In genomic region chr5:31136730-31137424, GRCm38 (mm10) we compare ENCODE assay signal across 10 mouse cellular contexts. TPM values are rescaled to one million over a fixed set of nuclear protein-coding genes. Genes with fewer than 3 reads are reported as not detected.
DNase-seq lines count a peak whose midpoint lies in the region; ATAC-seq lines count a peak whose summit lies in the region.
"Had no signal": no experiment of that assay in that cellular context is flagged by ENCODE, and none has a peak within 500 bp of the region (broad histone marks: within the 10 kb centered on the region; RNA-seq: fewer than 3 reads in every experiment).

No protein-coding gene starts in this region.

- peak; percentile 11 for DNase-seq in retina, embryonic 14.5 days (ENCODE audit: low spot score)
- DNase-seq in retina, postnatal 1 day: no peak
- DNase-seq in limb, embryonic 10.5 days (ENCODE audit: low spot score): peak; percentile 51
- no peak for DNase-seq in urinary bladder, postnatal 25 days (ENCODE audit: low spot score)
- DNase-seq: thymus, postnatal 14 days had no signal

- no peak overlapping the region for H3K4me3 ChIP-seq in embryonic facial prominence, embryonic 15.5 days (replicated peaks)
- peak overlapping the region; percentile 34 for H3K4me3 ChIP-seq in limb, embryonic 10.5 days
- H3K4me3 ChIP-seq in neural tube, embryonic 15.5 days (replicated peaks): peak overlapping the region; percentile 36
- H3K4me3 ChIP-seq: intestine, embryonic 15.5 days had no signal

- no peaks in the 10 kb centered on the region for H3K9me3 ChIP-seq in embryonic facial prominence, embryonic 15.5 days (replicated peaks)
- no peaks in the 10 kb centered on the region for H3K9me3 ChIP-seq in limb, embryonic 10.5 days (replicated peaks)
- no peaks in the 10 kb centered on the region for H3K9me3 ChIP-seq in neural tube, embryonic 15.5 days (replicated peaks)
- H3K9me3 ChIP-seq: intestine, embryonic 15.5 days had no signal

- peaks cover 62% of the 10 kb centered on the region for H3K27me3 ChIP-seq in embryonic facial prominence, embryonic 15.5 days
- peaks cover 77% of the 10 kb centered on the region for H3K27me3 ChIP-seq in limb, embryonic 10.5 days (ENCODE audit: low read depth, poor library complexity, severe bottlenecking)
- peaks cover 67% of the 10 kb centered on the region for H3K27me3 ChIP-seq in neural tube, embryonic 15.5 days (replicated peaks)

- H3K27ac ChIP-seq in embryonic facial prominence, embryonic 15.5 days (replicated peaks): no peak overlapping the region
- no peak overlapping the region for H3K27ac ChIP-seq in limb, embryonic 10.5 days
- no peak overlapping the region for H3K27ac ChIP-seq in neural tube, embryonic 15.5 days (replicated peaks)
- H3K27ac ChIP-seq: intestine, embryonic 15.5 days; macrophage had no signal

- 0 out of 2 replicates have a peak, but pooled peaks have one; percentile 11 for ATAC-seq in embryonic facial prominence, embryonic 15.5 days (ENCODE audit: insufficient number of reproducible peaks, low FRiP score, low TSS enrichment, low read depth)
- no peak for ATAC-seq in neural tube, embryonic 15.5 days (ENCODE audit: low FRiP score)
- ATAC-seq in cerebellum, adult (ENCODE audit: insufficient number of reproducible peaks, low FRiP score, low TSS enrichment): no peak
- ATAC-seq: intestine, embryonic 15.5 days had no signal

- 1% methylated on average over 32 of the region's 33 CpGs for WGBS in embryonic facial prominence, embryonic 15.5 days
- WGBS in limb, embryonic 10.5 days: under 1% methylated on average over 33 of the region's 33 CpGs
- WGBS in neural tube, embryonic 15.5 days: under 1% methylated on average over 33 of the region's 33 CpGs

- no peak overlapping the region for H3K9ac ChIP-seq in embryonic facial prominence, embryonic 15.5 days
- no peak overlapping the region for H3K9ac ChIP-seq in neural tube, embryonic 15.5 days (replicated peaks)
- H3K9ac ChIP-seq: intestine, embryonic 15.5 days had no signal

- H3K36me3 ChIP-seq in embryonic facial prominence, embryonic 15.5 days: peaks cover 7% of the 10 kb centered on the region; the same call in 1 of the 2 replicates
- H3K36me3 ChIP-seq in limb, embryonic 10.5 days: peaks cover 7% of the 10 kb centered on the region
- H3K36me3 ChIP-seq in neural tube, embryonic 15.5 days: peaks cover 7% of the 10 kb centered on the region; the same call in 1 of the 2 replicates
- H3K36me3 ChIP-seq: intestine, embryonic 15.5 days had no signal

- peaks cover 19% of the 10 kb centered on the region for H3K4me1 ChIP-seq in embryonic facial prominence, embryonic 15.5 days
- H3K4me1 ChIP-seq in limb, embryonic 10.5 days: peaks cover 25% of the 10 kb centered on the region
- H3K4me1 ChIP-seq in neural tube, embryonic 15.5 days: peaks cover 27% of the 10 kb centered on the region

- H3K4me2 ChIP-seq in embryonic facial prominence, embryonic 15.5 days (replicated peaks): no peak overlapping the region
- H3K4me2 ChIP-seq in neural tube, embryonic 15.5 days: peak overlapping the region; percentile 63

RNA-seq across cellular contexts. Expression of gene Ucn, which starts 1.8 kb away (rescaled TPM):
- polyA plus RNA-seq in embryonic facial prominence, embryonic 15.5 days (2015; fragmentation: Nextera tagmentation; extraction: Ambion mirVana): not detected in 2 replicates
- polyA plus RNA-seq in limb, embryonic 10.5 days (2016; fragmentation: Nextera tagmentation; extraction: Ambion mirVana): not detected in 2 replicates
- polyA plus RNA-seq in neural tube, embryonic 15.5 days (2015; fragmentation: Nextera tagmentation; extraction: Ambion mirVana): 0.41 TPM in 1 of 2 replicates, not detected in the other
- polyA plus RNA-seq: intestine, embryonic 15.5 days; macrophage had no signal

RNA-seq across cellular contexts. Expression of gene Mpv17, which starts 17.2 kb away (rescaled TPM):
- polyA plus RNA-seq in embryonic facial prominence, embryonic 15.5 days (2015; fragmentation: Nextera tagmentation; extraction: Ambion mirVana): 67.3 and 73.4 TPM in 2 replicates
- 54.2 and 66.0 TPM in 2 replicates for polyA plus RNA-seq in limb, embryonic 10.5 days (2016; fragmentation: Nextera tagmentation; extraction: Ambion mirVana)
- polyA plus RNA-seq in neural tube, embryonic 15.5 days (2015; fragmentation: Nextera tagmentation; extraction: Ambion mirVana): 57.4 and 58.0 TPM in 2 replicates

RNA-seq across cellular contexts. Expression of gene Trim54, which starts 20.4 kb away (rescaled TPM):
- polyA plus RNA-seq in embryonic facial prominence, embryonic 15.5 days (2015; fragmentation: Nextera tagmentation; extraction: Ambion mirVana): 10.2 and 13.7 TPM in 2 replicates
- 0.23 TPM in 1 of 2 replicates, not detected in the other for polyA plus RNA-seq in limb, embryonic 10.5 days (2016; fragmentation: Nextera tagmentation; extraction: Ambion mirVana)
- 0.33 and 1.5 TPM in 2 replicates for polyA plus RNA-seq in neural tube, embryonic 15.5 days (2015; fragmentation: Nextera tagmentation; extraction: Ambion mirVana)
- polyA plus RNA-seq: intestine, embryonic 15.5 days; macrophage had no signal

RNA-seq across cellular contexts. Expression of gene Slc30a3, which starts 28.8 kb away (rescaled TPM):
- polyA plus RNA-seq in embryonic facial prominence, embryonic 15.5 days (2015; fragmentation: Nextera tagmentation; extraction: Ambion mirVana): 0.60 and 0.92 TPM in 2 replicates
- polyA plus RNA-seq in limb, embryonic 10.5 days (2016; fragmentation: Nextera tagmentation; extraction: Ambion mirVana): 0.24 and 0.26 TPM in 2 replicates
- 44.9 and 55.5 TPM in 2 replicates for polyA plus RNA-seq in neural tube, embryonic 15.5 days (2015; fragmentation: Nextera tagmentation; extraction: Ambion mirVana)
- polyA plus RNA-seq: macrophage had no signal

RNA-seq across cellular contexts. Expression of gene Dnajc5g, which starts 30.8 kb away (rescaled TPM):
- polyA plus RNA-seq in embryonic facial prominence, embryonic 15.5 days (2015; fragmentation: Nextera tagmentation; extraction: Ambion mirVana): not detected in 2 replicates
- polyA plus RNA-seq in limb, embryonic 10.5 days (2016; fragmentation: Nextera tagmentation; extraction: Ambion mirVana): not detected in 2 replicates
- polyA plus RNA-seq in neural tube, embryonic 15.5 days (2015; fragmentation: Nextera tagmentation; extraction: Ambion mirVana): not detected in 2 replicates
- polyA plus RNA-seq: intestine, embryonic 15.5 days; macrophage had no signal

Comparison
In these comparisons a context has a peak if more than half of its experiments do, and no peak if none do; other contexts are left out.
1. DNase-seq: peak in retina, embryonic 14.5 days (single experiment) and limb, embryonic 10.5 days (single experiment); none in retina, postnatal 1 day (single experiment) and urinary bladder, postnatal 25 days (single experiment).